Mouse (Mus musculus) left cerebral cortex, adult 2 months (tissue): Measurements from ENCODE around the gene Ntm. TPM values are rescaled to one million over a fixed set of nuclear protein-coding genes. Genes with fewer than 3 reads are reported as not detected.

ENCODE experiments used
- DNase-seq, 2 experiments: peaks; one replicate each; pipeline ENCODE4 v3.0.0; 2021 to 2022; ENCODE audit warnings: low spot score in 2 of 2, mixed read lengths in 1 of 2; ENCODE audit errors: extremely low spot score in 1 of 2
- H3K27ac ChIP-seq: fragments of 200-600 bp; 2 replicates; pipeline ENCODE4 v1.8.1; 2022
- H3K4me3 ChIP-seq: fragments of 200-600 bp; 2 replicates; pipeline ENCODE4 v1.8.1; 2022
- CTCF ChIP-seq: fragments of 200-600 bp; IDR thresholded peaks from 2 replicates; pipeline ENCODE4 v1.8.1; 2022; ENCODE audit warnings: antibody characterized with exemption, mild to moderate bottlenecking, moderate library complexity
- intact Hi-C: fragments of 180-260 bp; cut with DNase I; formaldehyde crosslinking; loops from one replicate; pipeline ENCODE4 v1.15.1; 2025
- total RNA-seq, 2 experiments: library from RNA; stranded (reverse); gene quantifications; 2 replicates each; pipeline ENCODE4 v1.2.3; 2021

Ntm gene
- total RNA-seq, 2 experiments from 2014 or later: 288 to 294 TPM

- no peak overlapping the region for H3K4me3 ChIP-seq
- no peak for DNase-seq
- intact Hi-C loops: loop anchor here (5.0 kb wide), 1 partner anchor 175 kb away; no protein-coding TSS in a partner anchor
- H3K27ac ChIP-seq: no peak overlapping the region
- no peak for TF ChIP-seq CTCF
These were observed 375.6 kb downstream of the Ntm start for GRCm38 (mm10) chr9:29587376-29587775.

- intact Hi-C loops: loop anchor here (5.0 kb wide), 1 partner anchor 174 kb away; no protein-coding TSS in a partner anchor
- no peak for TF ChIP-seq CTCF
- no peak overlapping the region for H3K27ac ChIP-seq
- DNase-seq: no peak
- H3K4me3 ChIP-seq: no peak overlapping the region
These were observed 376.6 kb downstream of the Ntm start for GRCm38 (mm10) chr9:29586381-29586770.

GRCm38 (mm10) chr9:29585746-29586380, 377.1 kb downstream of the Ntm start:
- peak; percentile 77 for TF ChIP-seq CTCF
- peak; percentile 64 to 76 for DNase-seq
- intact Hi-C loops: loop anchor here (5.0 kb wide), 1 partner anchor 174 kb away; no protein-coding TSS in a partner anchor
- no peak overlapping the region for H3K27ac ChIP-seq
- no peak overlapping the region for H3K4me3 ChIP-seq

GRCm38 (mm10) chr9:29578226-29578625, 384.7 kb downstream of the Ntm start:
- DNase-seq: peak in 1 of 2 experiments; percentile 35
- no peak overlapping the region for H3K27ac ChIP-seq
- intact Hi-C loops: loop anchor here (5.0 kb wide), 2 partner anchors 46 to 106 kb away; no protein-coding TSS in a partner anchor
- H3K4me3 ChIP-seq: no peak overlapping the region
- TF ChIP-seq CTCF: no peak

- no peak for TF ChIP-seq CTCF
- Histone ChIP-seq H3K27ac (no peak overlapping the region), H3K4me3 (no peak overlapping the region)
- no peak for DNase-seq
- intact Hi-C loops: loop anchor here (5.0 kb wide), 2 partner anchors 44 to 104 kb away; no protein-coding TSS in a partner anchor
These were observed 386.8 kb downstream of the Ntm start for GRCm38 (mm10) chr9:29576051-29576533.

GRCm38 (mm10) chr9:29574548-29574947, 388.4 kb downstream of the Ntm start:
- intact Hi-C loops: no loop called here
- no peak for TF ChIP-seq CTCF
- DNase-seq: no peak
- H3K4me3 ChIP-seq: no peak overlapping the region
- no peak overlapping the region for H3K27ac ChIP-seq

- no peak for TF ChIP-seq CTCF
- intact Hi-C loops: no loop called here
- Histone ChIP-seq H3K4me3 (no peak overlapping the region), H3K27ac (no peak overlapping the region)
- no peak for DNase-seq
These were observed 394.4 kb downstream of the Ntm start for GRCm38 (mm10) chr9:29568571-29568970.

- intact Hi-C loops: loop anchor here (1.0 to 2.0 kb wide), 2 partner anchors 30 to 90 kb away; no protein-coding TSS in a partner anchor
- peak overlapping the region; percentile 72 for H3K27ac ChIP-seq
- no peak for DNase-seq
- H3K4me3 ChIP-seq: no peak overlapping the region
- no peak for TF ChIP-seq CTCF
These were observed 400.4 kb downstream of the Ntm start for GRCm38 (mm10) chr9:29562419-29563071.

- Histone ChIP-seq H3K27ac (no peak overlapping the region), H3K4me3 (no peak overlapping the region)
- no peak for DNase-seq
- TF ChIP-seq CTCF: no peak
- intact Hi-C loops: loop anchor here (5.0 kb wide), 2 partner anchors 83 to 147 kb away; no protein-coding TSS in a partner anchor
These were observed 404.0 kb downstream of the Ntm start for GRCm38 (mm10) chr9:29558915-29559314.

- no peak for DNase-seq
- no peak for TF ChIP-seq CTCF
- no peak overlapping the region for H3K4me3 ChIP-seq
- intact Hi-C loops: no loop called here
- H3K27ac ChIP-seq: no peak overlapping the region
These were observed 412.4 kb downstream of the Ntm start for GRCm38 (mm10) chr9:29550582-29550981.

GRCm38 (mm10) chr9:29550107-29550506, 412.8 kb downstream of the Ntm start:
- no peak for TF ChIP-seq CTCF
- intact Hi-C loops: no loop called here

GRCm38 (mm10) chr9:29536415-29536814, 426.5 kb downstream of the Ntm start:
- TF ChIP-seq CTCF: no peak
- no peak overlapping the region for H3K27ac ChIP-seq
- intact Hi-C loops: no loop called here
- H3K4me3 ChIP-seq: no peak overlapping the region
- no peak for DNase-seq

More at GRCm38 (mm10) chr9:29550107-29550506, 412.8 kb downstream of the Ntm start:
- H3K4me3 ChIP-seq: no peak overlapping the region
- H3K27ac ChIP-seq: no peak overlapping the region
- no peak for DNase-seq
